10 mouse cellular contexts compared by ENCODE assay signal in the genomic region with DNA sequence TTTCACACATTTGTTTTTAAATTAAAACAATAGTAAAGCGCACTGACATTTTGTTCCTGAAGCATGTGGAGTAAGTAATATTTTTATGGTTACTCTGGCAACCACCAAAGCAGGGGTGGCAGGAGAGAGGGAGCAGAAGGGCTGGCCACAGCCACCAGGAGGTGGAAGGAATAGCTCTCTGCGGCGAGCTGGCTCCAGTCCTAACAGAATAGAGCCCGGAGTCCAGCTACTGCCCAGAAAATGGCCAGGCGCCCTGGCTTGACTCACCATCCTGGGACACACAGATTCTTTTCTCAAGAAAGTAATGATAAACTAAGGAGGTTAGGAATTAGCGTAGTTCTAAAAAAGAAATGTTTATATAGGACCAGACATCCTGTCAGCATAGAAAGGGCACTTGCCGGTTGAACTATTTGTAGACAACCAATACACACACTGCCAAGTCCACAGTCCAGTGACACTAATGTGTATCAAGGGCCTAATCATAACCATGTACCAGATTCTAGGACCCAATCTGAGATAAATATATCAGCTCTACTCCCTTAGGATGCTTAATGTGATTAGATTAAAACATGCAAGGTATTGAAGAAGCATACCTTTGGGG. TPM values are rescaled to one million over a fixed set of nuclear protein-coding genes. Genes with fewer than 3 reads are reported as not detected.
A peak's percentile ranks its signal among the peaks of the same experiment; 100 is the strongest.
DNase-seq lines count a peak whose midpoint lies in the region; ATAC-seq lines count a peak whose summit lies in the region.
"Had no signal": no experiment of that assay in that cellular context is flagged by ENCODE, and none has a peak within 500 bp of the region (broad histone marks: within the 10 kb centered on the region; RNA-seq: fewer than 3 reads in every experiment).

No protein-coding gene starts in this region.

- no peak overlapping the region for H3K4me3 ChIP-seq in forebrain, embryonic 16.5 days (replicated peaks; ENCODE audit: low read length)
- no peak overlapping the region for H3K4me3 ChIP-seq in forebrain, embryonic 15.5 days
- H3K4me3 ChIP-seq: forebrain, embryonic 13.5 days; limb, embryonic 12.5 days had no signal

- intact Hi-C loops in gastrocnemius, postnatal 14 days (cut with DNase I; ENCODE audit: low total_unique reads): no loop called here

- 0 out of 2 replicates have a peak, but pooled peaks have one; percentile 28 for ATAC-seq in forebrain, embryonic 16.5 days
- ATAC-seq in forebrain, embryonic 15.5 days (replicated peaks): no peak
- ATAC-seq: forebrain, embryonic 13.5 days had no signal

- H3K4me1 ChIP-seq in forebrain, embryonic 16.5 days (replicated peaks; ENCODE audit: control insufficient read depth, insufficient read depth, low read length): no peaks in the 10 kb centered on the region
- H3K4me1 ChIP-seq in forebrain, embryonic 15.5 days: no peaks in the 10 kb centered on the region
- H3K4me1 ChIP-seq: forebrain, embryonic 13.5 days; limb, embryonic 12.5 days had no signal

- no peaks in the 10 kb centered on the region for H3K27me3 ChIP-seq in forebrain, embryonic 16.5 days (replicated peaks; ENCODE audit: control insufficient read depth, insufficient read depth, low read length)
- H3K27me3 ChIP-seq in forebrain, embryonic 15.5 days: no peaks in the 10 kb centered on the region
- H3K27me3 ChIP-seq: forebrain, embryonic 13.5 days; limb, embryonic 12.5 days had no signal

- no peak overlapping the region for H3K4me2 ChIP-seq in forebrain, embryonic 16.5 days (ENCODE audit: low read length)
- H3K4me2 ChIP-seq in forebrain, embryonic 15.5 days (replicated peaks): no peak overlapping the region
- H3K4me2 ChIP-seq: forebrain, embryonic 13.5 days; limb, embryonic 12.5 days had no signal

- WGBS in forebrain, embryonic 16.5 days: 74% methylated on average over 7 of the region's 7 CpGs
- WGBS in forebrain, embryonic 15.5 days: 76% methylated on average over 7 of the region's 7 CpGs

- no peak overlapping the region for H3K9ac ChIP-seq in forebrain, embryonic 16.5 days (replicated peaks; ENCODE audit: low read depth, low read length)
- no peak overlapping the region for H3K9ac ChIP-seq in forebrain, embryonic 15.5 days (replicated peaks)
- H3K9ac ChIP-seq: forebrain, embryonic 13.5 days; limb, embryonic 12.5 days had no signal

- DNase-seq in MN1 (ENCODE audit: low spot score): peak; percentile 40
- DNase-seq in gastrocnemius, postnatal 14 days: peak; percentile 60
- peak; percentile 47 to 66 for DNase-seq in kidney, postnatal 36 days
- no peak for DNase-seq in frontal cortex, adult 2 months (ENCODE audit: extremely low spot score in 1 of 2, low spot score in 1 of 2)
- no peak for DNase-seq in ovary, postnatal 14 days (ENCODE audit: low spot score)
- DNase-seq in thymus, postnatal 25 days: no peak

- H3K27ac ChIP-seq in forebrain, embryonic 16.5 days (ENCODE audit: low read length): no peak overlapping the region
- H3K27ac ChIP-seq in forebrain, embryonic 15.5 days (replicated peaks): no peak overlapping the region
- H3K27ac ChIP-seq: forebrain, embryonic 13.5 days; limb, embryonic 12.5 days had no signal

- no peaks in the 10 kb centered on the region for H3K9me3 ChIP-seq in forebrain, embryonic 16.5 days (ENCODE audit: control insufficient read depth, low read length)
- no peaks in the 10 kb centered on the region for H3K9me3 ChIP-seq in forebrain, embryonic 15.5 days
- H3K9me3 ChIP-seq: forebrain, embryonic 13.5 days; limb, embryonic 12.5 days had no signal

- H3K36me3 ChIP-seq in forebrain, embryonic 16.5 days (ENCODE audit: control insufficient read depth, insufficient read depth): no peaks in the 10 kb centered on the region
- H3K36me3 ChIP-seq in forebrain, embryonic 15.5 days: no peaks in the 10 kb centered on the region
- H3K36me3 ChIP-seq: limb, embryonic 12.5 days had no signal

RNA-seq across cellular contexts. Expression of gene Ryr2, which starts 18.3 kb away (rescaled TPM):
- polyA plus RNA-seq in forebrain, embryonic 16.5 days (2015; fragmentation: Nextera tagmentation; extraction: Ambion mirVana): 0.93 and 2.2 TPM in 2 replicates
- 1.1 and 1.5 TPM in 2 replicates for polyA plus RNA-seq in forebrain, embryonic 15.5 days (2015; fragmentation: Nextera tagmentation; extraction: Ambion mirVana)
- under 1 TPM; 0.23 to 0.40 TPM for total RNA-seq in gastrocnemius, postnatal 14 days (2021)
- polyA plus RNA-seq in frontal cortex, adult 2 months (2012; rRNA removed): 66.8 and 68.6 TPM in 2 replicates

Comparison
In these comparisons a context has a peak if more than half of its experiments do, and no peak if none do; other contexts are left out.
1. DNase-seq: peak in MN1 (single experiment), gastrocnemius, postnatal 14 days (single experiment) and kidney, postnatal 36 days (2 of 2); none in frontal cortex, adult 2 months (0 of 2), ovary, postnatal 14 days (single experiment) and thymus, postnatal 25 days (single experiment).
2. RNA of gene Ryr2, which starts 18.3 kb away (polyA plus RNA-seq): 66.8 to 68.6 TPM in frontal cortex, adult 2 months; 0.93 to 2.2 TPM in forebrain, embryonic 16.5 days and 1.1 to 1.5 TPM in forebrain, embryonic 15.5 days; every median in the first group is over 10 times any median in the second.